Mouse (Mus musculus) midbrain, embryonic 11.5 days (tissue): ENCODE measurements around the gene Syk. TPM values are rescaled to one million over a fixed set of nuclear protein-coding genes. Genes with fewer than 3 reads are reported as not detected.

Experiments
- ATAC-seq: fragments of 200-750 bp; cut with Nextera tagmentation; 2 replicates; pipeline ENCODE4 v1.8.0; 2017; ENCODE audit warnings: moderate TSS enrichment, moderate library complexity; ENCODE audit not compliant: low FRiP score
- DNase-seq: peaks from one replicate; pipeline ENCODE4 v3.0.0; 2015; ENCODE audit warnings: low spot score; ENCODE audit errors: missing footprints
- H3K27ac ChIP-seq: fragments of 300-500 bp; sonication (generic); 2 replicates; pipeline ENCODE4 v1.5.1; 2014; ENCODE audit warnings: low read depth, low read length
- H3K27me3 ChIP-seq: fragments of 300-500 bp; sonication (generic); 2 replicates; pipeline ENCODE4 v1.6.1; 2014; ENCODE audit warnings: mild to moderate bottlenecking, low read length, moderate library complexity, mixed read lengths; ENCODE audit not compliant: control insufficient read depth, insufficient read depth
- H3K36me3 ChIP-seq: fragments of 300-500 bp; sonication (generic); 2 replicates; pipeline ENCODE4 v1.6.1; 2014; ENCODE audit warnings: mild to moderate bottlenecking, low read length, moderate library complexity, mixed read lengths; ENCODE audit not compliant: control insufficient read depth, insufficient read depth
- H3K4me1 ChIP-seq: fragments of 300-500 bp; sonication (generic); 2 replicates; pipeline ENCODE4 v1.6.1; 2014; ENCODE audit warnings: low read length; ENCODE audit not compliant: control insufficient read depth, insufficient read depth
- H3K4me2 ChIP-seq: fragments of 300-500 bp; sonication (generic); 2 replicates; pipeline ENCODE4 v1.6.1; 2014; ENCODE audit warnings: mild to moderate bottlenecking, moderate library complexity
- H3K4me3 ChIP-seq: fragments of 300-500 bp; sonication (generic); 2 replicates; pipeline ENCODE4 v1.5.1; 2014; ENCODE audit warnings: low read depth, low read length
- H3K9ac ChIP-seq: fragments of 300-500 bp; sonication (generic); 2 replicates; pipeline ENCODE4 v1.6.1; 2014; ENCODE audit warnings: low read length
- H3K9me3 ChIP-seq: fragments of 300-500 bp; sonication (generic); 2 replicates; pipeline ENCODE4 v1.6.1; 2016; ENCODE audit warnings: low read length; ENCODE audit not compliant: control insufficient read depth
- WGBS: fragments of 180-500 bp; shearing (Covaris S2); extraction: QIAGEN DNeasy Blood & Tissue Kit; methylation state at CpG from one replicate; pipeline ENCODE4 v1.1.7; 2014; 5-methylcytosine and 5-hydroxymethylcytosine counted together
- polyA plus RNA-seq: library from polyadenylated mRNA; unstranded; fragments of >200 nt; fragmentation: Nextera tagmentation; extraction: Ambion mirVana; gene quantifications from 2 replicates; pipeline ENCODE4 v1.2.1, GENCODE M21; 2014

Gene Syk
- polyA plus RNA-seq, 1 experiment from 2014 or later: 2.1 TPM

DNA sequence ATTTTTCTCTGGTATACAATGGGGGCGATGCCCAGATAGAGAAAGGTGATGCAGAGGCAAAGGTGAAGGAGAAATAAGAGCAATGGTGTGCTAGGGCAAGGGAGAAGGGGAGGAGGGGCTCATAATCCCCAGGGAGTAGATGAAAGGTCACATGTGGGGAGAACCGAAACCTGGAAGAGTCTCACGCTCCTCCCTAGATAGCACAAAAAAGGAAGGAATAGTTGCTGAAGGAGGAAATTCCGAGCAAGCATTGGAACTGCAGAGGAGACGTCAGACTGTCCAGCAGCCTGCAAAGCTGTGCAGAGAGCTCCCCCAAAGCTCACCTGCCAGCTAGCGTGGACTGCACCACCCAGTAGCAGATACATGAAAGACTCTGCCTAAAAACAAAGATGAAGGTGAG, 7.5 kb upstream of the Syk start:
- no peak for DNase-seq
- peaks cover 3% of the 10 kb centered on the region; the same call in 1 of the 2 replicates for H3K4me1 ChIP-seq
- no peak overlapping the region for H3K27ac ChIP-seq
- no peak overlapping the region for H3K4me2 ChIP-seq
- H3K9me3 ChIP-seq: no peaks in the 10 kb centered on the region
- WGBS: 86% methylated on average over 6 of the region's 6 CpGs
- no peak for ATAC-seq
- H3K9ac ChIP-seq: no peak overlapping the region
- no peaks in the 10 kb centered on the region for H3K36me3 ChIP-seq
- no peak overlapping the region for H3K4me3 ChIP-seq
- no peaks in the 10 kb centered on the region for H3K27me3 ChIP-seq

DNA sequence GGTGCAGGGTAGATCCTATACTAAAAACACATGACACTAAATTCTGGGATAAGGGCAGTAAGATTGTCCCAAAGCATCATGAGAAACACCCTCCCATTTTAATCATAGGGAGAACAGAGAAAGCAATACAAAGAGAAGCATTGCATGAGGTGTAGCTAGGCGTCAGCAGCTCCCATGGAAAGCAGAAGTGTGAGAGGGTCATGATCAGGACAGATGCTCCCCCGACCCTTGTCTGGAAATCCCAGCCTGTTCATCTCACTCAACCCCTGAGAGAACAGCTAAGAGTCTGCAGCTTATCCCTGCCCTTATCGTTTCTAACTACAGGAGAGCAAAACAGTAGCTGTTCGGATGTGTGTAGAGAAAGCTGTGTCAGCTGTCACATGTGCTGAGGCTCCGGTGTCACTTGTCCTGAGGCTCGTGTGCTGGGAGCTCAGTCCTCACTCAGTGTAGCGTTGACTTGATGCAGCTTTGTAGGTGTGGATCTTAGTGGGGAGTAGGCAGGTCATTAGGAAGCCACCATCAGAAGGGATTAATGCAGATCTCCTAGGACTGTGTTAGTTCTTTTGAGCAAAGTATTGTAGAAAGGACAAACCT, 6.9 kb upstream of the Syk start:
- 69% methylated on average over 7 of the region's 7 CpGs for WGBS
- no peak overlapping the region for H3K27ac ChIP-seq
- H3K9me3 ChIP-seq: no peaks in the 10 kb centered on the region
- peaks cover 3% of the 10 kb centered on the region; the same call in 1 of the 2 replicates for H3K4me1 ChIP-seq
- H3K4me3 ChIP-seq: no peak overlapping the region
- no peaks in the 10 kb centered on the region for H3K27me3 ChIP-seq
- H3K4me2 ChIP-seq: no peak overlapping the region
- no peaks in the 10 kb centered on the region for H3K36me3 ChIP-seq
- DNase-seq (no peak), ATAC-seq (no peak)
- no peak overlapping the region for H3K9ac ChIP-seq

GRCm38 (mm10) chr13:52576841-52577240, 6.1 kb upstream of the Syk start:
- 60% methylated on average over 10 of the region's 10 CpGs for WGBS
- Histone ChIP-seq H3K4me1 (peaks cover 3% of the 10 kb centered on the region; the same call in 1 of the 2 replicates), H3K27me3 (no peaks in the 10 kb centered on the region), H3K4me3 (no peak overlapping the region), H3K27ac (no peak overlapping the region), H3K9me3 (no peaks in the 10 kb centered on the region), H3K4me2 (no peak overlapping the region), H3K36me3 (no peaks in the 10 kb centered on the region), H3K9ac (no peak overlapping the region)
- ATAC-seq: no peak
- no peak for DNase-seq

GRCm38 (mm10) chr13:52577326-52577920, 5.5 kb upstream of the Syk start:
- Histone ChIP-seq H3K4me3 (no peak overlapping the region), H3K27me3 (peaks cover 1% of the 10 kb centered on the region), H3K9ac (no peak overlapping the region), H3K9me3 (no peaks in the 10 kb centered on the region), H3K4me1 (peaks cover 3% of the 10 kb centered on the region; the same call in 1 of the 2 replicates), H3K4me2 (no peak overlapping the region), H3K36me3 (no peaks in the 10 kb centered on the region), H3K27ac (no peak overlapping the region)
- ATAC-seq: no peak
- no peak for DNase-seq
- 87% methylated on average over 3 of the region's 3 CpGs for WGBS

DNA sequence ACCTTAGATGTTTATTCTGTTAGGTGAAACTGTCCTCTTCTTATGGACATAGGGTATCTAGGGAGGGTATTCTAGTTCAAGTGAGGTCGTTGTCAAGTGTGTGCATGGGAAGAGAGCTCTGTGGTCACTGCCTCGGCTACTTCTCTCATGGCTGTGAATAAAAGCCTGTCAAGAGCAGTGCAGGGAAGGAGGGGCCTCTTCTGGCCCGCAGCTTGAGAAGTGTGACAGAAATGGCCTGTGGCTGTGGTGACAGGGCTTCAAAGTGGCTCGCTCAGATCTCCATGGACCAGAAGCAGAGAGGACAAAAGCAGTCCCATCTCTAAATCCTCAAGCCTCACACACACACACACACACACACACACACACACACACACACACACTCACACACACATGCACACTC, 5.0 kb upstream of the Syk start:
- Histone ChIP-seq H3K4me2 (no peak overlapping the region), H3K9me3 (no peaks in the 10 kb centered on the region), H3K27me3 (peaks cover 6% of the 10 kb centered on the region), H3K36me3 (no peaks in the 10 kb centered on the region), H3K27ac (no peak overlapping the region), H3K4me1 (peaks cover 3% of the 10 kb centered on the region; the same call in 1 of the 2 replicates), H3K4me3 (no peak overlapping the region), H3K9ac (no peak overlapping the region)
- ATAC-seq (no peak), DNase-seq (no peak)
- WGBS: 40% methylated on average over 4 of the region's 4 CpGs

GRCm38 (mm10) chr13:52578776-52579175, 4.2 kb upstream of the Syk start:
- Histone ChIP-seq H3K27ac (no peak overlapping the region), H3K27me3 (peaks cover 12% of the 10 kb centered on the region), H3K9ac (no peak overlapping the region), H3K9me3 (no peaks in the 10 kb centered on the region), H3K4me2 (no peak overlapping the region), H3K4me3 (no peak overlapping the region), H3K4me1 (peaks cover 3% of the 10 kb centered on the region; the same call in 1 of the 2 replicates), H3K36me3 (no peaks in the 10 kb centered on the region)
- no peak for ATAC-seq
- DNase-seq: no peak
- 80% methylated on average over 2 of the region's 2 CpGs for whole genome bisulfite sequencing

GRCm38 (mm10) chr13:52582506-52582877, 481 bp upstream of the Syk start:
- H3K9ac ChIP-seq: no peak overlapping the region
- H3K4me1 ChIP-seq: peaks cover 3% of the 10 kb centered on the region; the same call in 1 of the 2 replicates
- H3K27ac ChIP-seq: no peak overlapping the region
- H3K36me3 ChIP-seq: no peaks in the 10 kb centered on the region
- 22% methylated on average over 9 of the region's 9 CpGs for WGBS
- peak overlapping the region; percentile 96 for H3K4me2 ChIP-seq
- peaks cover 18% of the 10 kb centered on the region for H3K27me3 ChIP-seq
- no peaks in the 10 kb centered on the region for H3K9me3 ChIP-seq
- peak overlapping the region; percentile 60 for H3K4me3 ChIP-seq
- DNase-seq: no peak
- no peak for ATAC-seq

DNA sequence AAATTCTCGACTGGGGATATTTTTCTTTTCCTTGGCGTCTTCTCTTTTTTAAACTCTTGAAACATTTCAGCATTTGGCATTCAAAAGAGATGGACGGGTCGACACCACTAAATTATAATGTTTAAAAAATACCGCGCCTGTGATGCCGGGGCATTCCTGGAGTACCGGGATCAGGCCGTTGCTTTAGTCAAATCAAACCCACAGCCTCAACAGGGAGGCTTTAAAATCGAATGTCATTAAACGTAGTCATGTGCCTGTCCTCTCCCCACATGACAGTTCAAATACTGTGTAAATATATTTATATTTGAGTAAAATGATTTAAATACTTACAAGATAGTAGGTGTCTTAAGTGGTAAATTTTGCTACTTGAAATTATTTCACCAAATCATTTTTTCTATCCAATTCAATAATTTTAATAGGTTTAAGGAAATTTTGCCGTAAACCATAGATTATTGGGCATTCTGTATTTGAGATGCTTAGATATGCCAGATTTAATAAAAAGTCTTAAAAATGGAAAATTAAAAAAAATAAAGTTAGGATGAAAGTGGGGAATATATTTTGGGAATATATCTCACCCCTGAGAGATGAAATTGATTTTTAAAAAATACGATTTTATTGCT, 1.1 kb downstream of the Syk start:
- Histone ChIP-seq H3K4me2 (peak overlapping the region; percentile 96), H3K27ac (no peak overlapping the region), H3K4me3 (peak overlapping the region; percentile 60), H3K36me3 (no peaks in the 10 kb centered on the region), H3K9me3 (no peaks in the 10 kb centered on the region), H3K4me1 (no peaks in the 10 kb centered on the region), H3K9ac (no peak overlapping the region), H3K27me3 (peaks cover 18% of the 10 kb centered on the region)
- ATAC-seq (no peak), DNase-seq (no peak)
- 27% methylated on average over 13 of the region's 13 CpGs for WGBS

- Histone ChIP-seq H3K4me2 (no peak overlapping the region), H3K36me3 (no peaks in the 10 kb centered on the region), H3K9me3 (no peaks in the 10 kb centered on the region), H3K27me3 (peaks cover 18% of the 10 kb centered on the region), H3K27ac (no peak overlapping the region), H3K4me3 (no peak overlapping the region), H3K9ac (no peak overlapping the region), H3K4me1 (no peaks in the 10 kb centered on the region)
- ATAC-seq (no peak), DNase-seq (no peak)
- 73% methylated on average over 17 of the region's 17 CpGs for WGBS
Measured at GRCm38 (mm10) chr13:52584654-52585455, 1.9 kb downstream of the Syk start.
